Mouse (Mus musculus): ENCODE measurements at regions not wholly inside any gene's neighbourhood (a gene's known extent, or its start where the extent isn't known, plus 50 kb on each side); places are given as distances from the start of the nearest gene placed in this dataset.

- TF ChIP-seq CTCF (IDR thresholded peaks at IDR 0.05; ENCODE audit: insufficient read depth, low read depth, low read length), result no peak
- no peak for TF ChIP-seq POLR2A (IDR thresholded peaks at IDR 0.05; ENCODE audit: insufficient read depth, low read depth, low read length)
These were observed 163.6 kb downstream of the Bmp7 start for GRCm38 (mm10) chr2:172776485-172776884.
